Mouse (Mus musculus) heart, embryonic 10.5 days (tissue): ENCODE results near the gene Pkp4. TPM values are rescaled to one million over a fixed set of nuclear protein-coding genes. Genes with fewer than 3 reads are reported as not detected.

Experiments
- DNase-seq: peaks from one replicate; pipeline ENCODE4 v3.0.0-alpha.2; 2017; ENCODE audit warnings: low spot score
- H3K27ac ChIP-seq: fragments of 300-500 bp; sonication (generic); 2 replicates; pipeline ENCODE4 v1.5.1; 2016; ENCODE audit warnings: mild to moderate bottlenecking
- H3K27me3 ChIP-seq: fragments of 300-500 bp; sonication (generic); 2 replicates; pipeline ENCODE4 v1.6.1; 2016; ENCODE audit warnings: mild to moderate bottlenecking; ENCODE audit not compliant: poor library complexity, insufficient read depth, severe bottlenecking
- H3K36me3 ChIP-seq: fragments of 300-500 bp; sonication (generic); 2 replicates; pipeline ENCODE4 v1.6.1; 2016; ENCODE audit warnings: mild to moderate bottlenecking, moderate library complexity
- H3K4me1 ChIP-seq: fragments of 300-500 bp; sonication (generic); 2 replicates; pipeline ENCODE4 v1.6.1; 2016; ENCODE audit warnings: mild to moderate bottlenecking
- H3K4me3 ChIP-seq: fragments of 300-500 bp; sonication (generic); 2 replicates; pipeline ENCODE4 v1.5.1; 2016; ENCODE audit warnings: mild to moderate bottlenecking, moderate library complexity
- H3K9me3 ChIP-seq: fragments of 300-500 bp; sonication (generic); 2 replicates; pipeline ENCODE4 v1.6.1; 2016; ENCODE audit warnings: mild to moderate bottlenecking, moderate library complexity
- WGBS: fragments of 180-500 bp; shearing (Covaris S2); methylation state at CpG from one replicate; pipeline ENCODE4 v1.1.7; 2016; 5-methylcytosine and 5-hydroxymethylcytosine counted together
- polyA plus RNA-seq: library from polyadenylated mRNA; unstranded; fragments of >200 nt; fragmentation: Nextera tagmentation; extraction: Ambion mirVana; gene quantifications from 2 replicates; pipeline ENCODE4 v1.2.1, GENCODE M21; 2016

Gene Pkp4
- polyA plus RNA-seq, 1 experiment from 2014 or later: 18.5 TPM

- H3K4me1 ChIP-seq: peaks cover 33% of the 10 kb centered on the region
- H3K27ac ChIP-seq: peak overlapping the region; percentile 79; the same call in 1 of the 2 replicates
- no peaks in the 10 kb centered on the region for H3K9me3 ChIP-seq
- no peaks in the 10 kb centered on the region for H3K27me3 ChIP-seq
- 74% methylated on average over 9 of the region's 9 CpGs for WGBS
- H3K4me3 ChIP-seq: no peak overlapping the region
- no peaks in the 10 kb centered on the region for H3K36me3 ChIP-seq
- DNase-seq: no peak
Measured at GRCm38 (mm10) chr2:59208276-59208675, 47.6 kb downstream of the Pkp4 start.

- H3K9me3 ChIP-seq: no peaks in the 10 kb centered on the region
Measured at GRCm38 (mm10) chr2:59211051-59211450, 50.4 kb downstream of the Pkp4 start.

GRCm38 (mm10) chr2:59212430-59212829 lies 51.8 kb downstream of the Pkp4 start:
- H3K27ac ChIP-seq: no peak overlapping the region
- DNase-seq: no peak
- peaks cover 18% of the 10 kb centered on the region for H3K4me1 ChIP-seq
- WGBS: 87% methylated on average over 4 of the region's 4 CpGs
- no peak overlapping the region for H3K4me3 ChIP-seq
- no peaks in the 10 kb centered on the region for H3K27me3 ChIP-seq
- H3K9me3 ChIP-seq: no peaks in the 10 kb centered on the region
- H3K36me3 ChIP-seq: peaks cover 6% of the 10 kb centered on the region; the same call in 1 of the 2 replicates

More at GRCm38 (mm10) chr2:59211051-59211450, 50.4 kb downstream of the Pkp4 start:
- no peaks in the 10 kb centered on the region for H3K27me3 ChIP-seq
- peaks cover 31% of the 10 kb centered on the region for H3K4me1 ChIP-seq
- DNase-seq: no peak
- no peaks in the 10 kb centered on the region for H3K36me3 ChIP-seq
- H3K27ac ChIP-seq: no peak overlapping the region
- H3K4me3 ChIP-seq: no peak overlapping the region
- WGBS: 87% methylated on average over 5 of the region's 5 CpGs

GRCm38 (mm10) chr2:59212846-59213245 lies 52.2 kb downstream of the Pkp4 start:
- no peak for DNase-seq
- Histone ChIP-seq H3K4me1 (peaks cover 14% of the 10 kb centered on the region), H3K27me3 (no peaks in the 10 kb centered on the region), H3K4me3 (no peak overlapping the region), H3K36me3 (peaks cover 10% of the 10 kb centered on the region; the same call in 1 of the 2 replicates), H3K9me3 (no peaks in the 10 kb centered on the region), H3K27ac (no peak overlapping the region)
- WGBS: 94% methylated on average over 1 of the region's 1 CpGs

- Histone ChIP-seq H3K9me3 (no peaks in the 10 kb centered on the region), H3K4me3 (no peak overlapping the region), H3K27me3 (no peaks in the 10 kb centered on the region), H3K27ac (no peak overlapping the region), H3K4me1 (peaks cover 20% of the 10 kb centered on the region), H3K36me3 (peaks cover 18% of the 10 kb centered on the region; the same call in 1 of the 2 replicates)
- no peak for DNase-seq
- 94% methylated on average over 6 of the region's 6 CpGs for WGBS
Measured at GRCm38 (mm10) chr2:59217931-59218330, 57.3 kb downstream of the Pkp4 start.

GRCm38 (mm10) chr2:59219997-59220789 lies 59.5 kb downstream of the Pkp4 start:
- H3K27me3 ChIP-seq: no peaks in the 10 kb centered on the region
- no peak overlapping the region for H3K4me3 ChIP-seq
- DNase-seq: no peak
- no peak overlapping the region; the same call in 1 of the 2 replicates for H3K27ac ChIP-seq
- WGBS: 46% methylated on average over 9 of the region's 9 CpGs
- peaks cover 18% of the 10 kb centered on the region; the same call in 1 of the 2 replicates for H3K36me3 ChIP-seq
- peaks cover 17% of the 10 kb centered on the region for H3K4me1 ChIP-seq
- no peaks in the 10 kb centered on the region for H3K9me3 ChIP-seq

GRCm38 (mm10) chr2:59226383-59226782 lies 65.7 kb downstream of the Pkp4 start:
- Histone ChIP-seq H3K27me3 (no peaks in the 10 kb centered on the region), H3K4me1 (peaks cover 13% of the 10 kb centered on the region), H3K4me3 (no peak overlapping the region), H3K36me3 (no peaks in the 10 kb centered on the region), H3K9me3 (no peaks in the 10 kb centered on the region), H3K27ac (no peak overlapping the region)
- no peak for DNase-seq
- 90% methylated on average over 4 of the region's 4 CpGs for WGBS

GRCm38 (mm10) chr2:59227011-59227410 lies 66.4 kb downstream of the Pkp4 start:
- no peak overlapping the region for H3K4me3 ChIP-seq
- WGBS: 75% methylated on average over 3 of the region's 3 CpGs
- no peak for DNase-seq
- H3K36me3 ChIP-seq: peaks cover 4% of the 10 kb centered on the region; the same call in 1 of the 2 replicates
- no peaks in the 10 kb centered on the region for H3K9me3 ChIP-seq
- no peak overlapping the region for H3K27ac ChIP-seq
- H3K4me1 ChIP-seq: peaks cover 20% of the 10 kb centered on the region
- no peaks in the 10 kb centered on the region for H3K27me3 ChIP-seq

- Histone ChIP-seq H3K36me3 (peaks cover 6% of the 10 kb centered on the region; the same call in 1 of the 2 replicates), H3K4me1 (peaks cover 21% of the 10 kb centered on the region), H3K4me3 (no peak overlapping the region), H3K27me3 (no peaks in the 10 kb centered on the region), H3K9me3 (no peaks in the 10 kb centered on the region), H3K27ac (no peak overlapping the region)
- WGBS: 83% methylated on average over 8 of the region's 8 CpGs
- DNase-seq: no peak
Measured at GRCm38 (mm10) chr2:59227508-59228263, 67.0 kb downstream of the Pkp4 start.

GRCm38 (mm10) chr2:59229250-59229895 lies 68.7 kb downstream of the Pkp4 start:
- 87% methylated on average over 11 of the region's 11 CpGs for WGBS
- no peak overlapping the region for H3K4me3 ChIP-seq
- no peaks in the 10 kb centered on the region for H3K27me3 ChIP-seq
- H3K4me1 ChIP-seq: peaks cover 30% of the 10 kb centered on the region
- H3K36me3 ChIP-seq: peaks cover 6% of the 10 kb centered on the region; the same call in 1 of the 2 replicates
- DNase-seq: no peak
- no peaks in the 10 kb centered on the region for H3K9me3 ChIP-seq
- H3K27ac ChIP-seq: no peak overlapping the region

GRCm38 (mm10) chr2:59230656-59231055 lies 70.0 kb downstream of the Pkp4 start:
- H3K9me3 ChIP-seq: no peaks in the 10 kb centered on the region
- no peak for DNase-seq
- H3K27me3 ChIP-seq: no peaks in the 10 kb centered on the region
- H3K4me3 ChIP-seq: no peak overlapping the region
- no peak overlapping the region for H3K27ac ChIP-seq
- H3K36me3 ChIP-seq: peaks cover 6% of the 10 kb centered on the region; the same call in 1 of the 2 replicates
- peaks cover 31% of the 10 kb centered on the region for H3K4me1 ChIP-seq
- 69% methylated on average over 9 of the region's 9 CpGs for WGBS

- DNase-seq: no peak
- no peaks in the 10 kb centered on the region for H3K9me3 ChIP-seq
- H3K27me3 ChIP-seq: no peaks in the 10 kb centered on the region
- peaks cover 6% of the 10 kb centered on the region; the same call in 1 of the 2 replicates for H3K36me3 ChIP-seq
- H3K27ac ChIP-seq: no peak overlapping the region
- H3K4me1 ChIP-seq: peaks cover 33% of the 10 kb centered on the region
- H3K4me3 ChIP-seq: no peak overlapping the region
- WGBS: 75% methylated on average over 5 of the region's 5 CpGs
Measured at GRCm38 (mm10) chr2:59231514-59231913, 70.9 kb downstream of the Pkp4 start.
